Mouse (Mus musculus) brain, embryonic 18.5 days (tissue): ENCODE measurements at regions not wholly inside any gene's neighbourhood (a gene's known extent, or its start where the extent isn't known, plus 50 kb on each side); places are given as distances from the start of the nearest gene placed in this dataset.
A peak's percentile ranks its signal among the peaks of the same experiment; 100 is the strongest.

Source experiments
- DNase-seq: peaks from one replicate; pipeline ENCODE4 v3.0.0-alpha.2; 2012; ENCODE audit warnings: low read depth, low spot score

- DNase-seq, result no peak
Measured at GRCm38 (mm10) chr12:104567622-104568021, 94.5 kb upstream of the Gsc start.

GRCm38 (mm10) chr12:104562961-104563360, 89.8 kb upstream of the Gsc start:
- no peak for DNase-seq

GRCm38 (mm10) chr12:104560934-104561565, 87.9 kb upstream of the Gsc start:
- DNase-seq, result no peak

- peak; percentile 20 for DNase-seq
Measured at GRCm38 (mm10) chr12:104557761-104558160, 84.6 kb upstream of the Gsc start.

- no peak for DNase-seq
Measured at GRCm38 (mm10) chr12:104557307-104557706, 84.2 kb upstream of the Gsc start.

- DNase-seq, result no peak
Measured at GRCm38 (mm10) chr12:104548586-104548985, 75.5 kb upstream of the Gsc start.

GRCm38 (mm10) chr12:104547561-104547960, 74.4 kb upstream of the Gsc start:
- no peak for DNase-seq

- DNase-seq, result no peak
Measured at GRCm38 (mm10) chr12:104545993-104546769, 73.1 kb upstream of the Gsc start.

GRCm38 (mm10) chr12:104539911-104540310, 66.8 kb upstream of the Gsc start:
- DNase-seq, result no peak

GRCm38 (mm10) chr12:104538436-104538835, 65.3 kb upstream of the Gsc start:
- no peak for DNase-seq

GRCm38 (mm10) chr12:104531512-104532447, 58.6 kb upstream of the Gsc start:
- no peak for DNase-seq

- no peak for DNase-seq
Measured at GRCm38 (mm10) chr12:104530586-104530985, 57.5 kb upstream of the Gsc start.
